Mouse (Mus musculus) small intestine, adult 2 months (tissue): ENCODE data around the gene Pdlim3. TPM values are rescaled to one million over a fixed set of nuclear protein-coding genes. Genes with fewer than 3 reads are reported as not detected.
A peak's percentile ranks its signal among the peaks of the same experiment; 100 is the strongest.

ENCODE experiments used
- H3K27ac ChIP-seq: fragments of 200-500 bp; 2 replicates; pipeline ENCODE4 v1.5.1; 2012; ENCODE audit warnings: low read depth, low read length, control low read depth, inconsistent platforms; ENCODE audit not compliant: insufficient read depth
- H3K27me3 ChIP-seq: fragments of 200-500 bp; 2 replicates; pipeline ENCODE4 v1.6.1; 2012; ENCODE audit warnings: mild to moderate bottlenecking, moderate library complexity, low read length, inconsistent platforms; ENCODE audit not compliant: control insufficient read depth, insufficient read depth
- H3K36me3 ChIP-seq: fragments of 200-500 bp; 2 replicates; pipeline ENCODE4 v1.6.1; 2012; ENCODE audit warnings: mild to moderate bottlenecking, low read length, control low read depth, inconsistent platforms; ENCODE audit not compliant: control insufficient read depth, insufficient read depth
- H3K4me1 ChIP-seq: fragments of 200-500 bp; 2 replicates; pipeline ENCODE4 v1.6.1; 2012; ENCODE audit warnings: low read length, inconsistent platforms, mixed read lengths; ENCODE audit not compliant: control insufficient read depth, insufficient read depth, insufficient read length
- H3K4me3 ChIP-seq: fragments of 200-500 bp; 2 replicates; pipeline ENCODE4 v1.5.1; 2012; ENCODE audit warnings: low read depth, mild to moderate bottlenecking, control low read depth, inconsistent platforms, low read length, moderate library complexity
- CTCF ChIP-seq: fragments of 200-500 bp; IDR thresholded peaks from 2 replicates; pipeline ENCODE4 v1.5.1; 2012; ENCODE audit warnings: low read depth, mild to moderate bottlenecking, control low read depth, inconsistent platforms, low read length, moderate library complexity, mixed read lengths; ENCODE audit not compliant: insufficient replicate concordance, insufficient read length; ENCODE audit errors: extremely low read depth
- POLR2A ChIP-seq: fragments of 200-500 bp; IDR thresholded peaks from 2 replicates; pipeline ENCODE4 v1.6.1; 2012; ENCODE audit warnings: low read depth, mild to moderate bottlenecking, control low read depth, inconsistent platforms, low read length, moderate library complexity
- WGBS: fragments of 180-500 bp; shearing (Covaris S2); methylation state at CpG from one replicate; pipeline ENCODE4 v1.1.7; 2018; 5-methylcytosine and 5-hydroxymethylcytosine counted together
- polyA plus RNA-seq: library from polyadenylated mRNA; depleted of rRNA; stranded (reverse); fragments of >200 nt; gene quantifications from 2 replicates; pipeline ENCODE4 v1.2.3, GENCODE M21; 2012; rRNA removed

Pdlim3 gene
- 52.8 and 59.5 TPM in 2 replicates for polyA plus RNA-seq

GRCm38 (mm10) chr8:45885202-45885685 lies at the start of gene Pdlim3:
Gene Pdlim3 (plus strand): TSS chr8:45885461.
- Histone ChIP-seq H3K27me3 (peaks cover 5% of the 10 kb centered on the region; the same call in 1 of the 2 replicates), H3K4me1 (no peaks in the 10 kb centered on the region; the same call in 1 of the 2 replicates), H3K4me3 (peak within 1 kb of the TSS; percentile 60), H3K27ac (peak within 1 kb of the TSS; percentile 82), H3K36me3 (no peaks in the 10 kb centered on the region)
- 2% methylated on average over 22 of the region's 22 CpGs for WGBS
- TF ChIP-seq CTCF, result no peak
- peak; percentile 51 for TF ChIP-seq POLR2A

GRCm38 (mm10) chr8:45843306-45843705 lies 42.0 kb upstream of the Pdlim3 start:
- no peak for TF ChIP-seq CTCF
- no peak for TF ChIP-seq POLR2A
- H3K4me3 ChIP-seq, result no peak overlapping the region
- H3K27ac ChIP-seq, result no peak overlapping the region
- H3K36me3 ChIP-seq, result no peaks in the 10 kb centered on the region
- no peaks in the 10 kb centered on the region for H3K27me3 ChIP-seq
- no peaks in the 10 kb centered on the region for H3K4me1 ChIP-seq
- WGBS, result 81% methylated on average over 5 of the region's 5 CpGs

- Histone ChIP-seq H3K4me3 (no peak overlapping the region), H3K36me3 (no peaks in the 10 kb centered on the region), H3K4me1 (no peaks in the 10 kb centered on the region), H3K27me3 (no peaks in the 10 kb centered on the region), H3K27ac (peak overlapping the region; percentile 64)
- TF ChIP-seq POLR2A, result no peak
- TF ChIP-seq CTCF, result no peak
- 61% methylated on average over 6 of the region's 6 CpGs for WGBS
Observed at GRCm38 (mm10) chr8:45844097-45844885, 41.0 kb upstream of the Pdlim3 start.

- 53% methylated on average over 14 of the region's 14 CpGs for WGBS
- H3K27me3 ChIP-seq, result no peaks in the 10 kb centered on the region
- TF ChIP-seq POLR2A (no peak), CTCF (no peak)
- H3K4me1 ChIP-seq, result no peaks in the 10 kb centered on the region
- no peak overlapping the region for H3K4me3 ChIP-seq
- H3K27ac ChIP-seq, result peak overlapping the region; percentile 64
- H3K36me3 ChIP-seq, result no peaks in the 10 kb centered on the region
Observed at GRCm38 (mm10) chr8:45844911-45845481, 40.3 kb upstream of the Pdlim3 start.

GRCm38 (mm10) chr8:45845906-45846305 lies 39.4 kb upstream of the Pdlim3 start:
- WGBS, result 78% methylated on average over 4 of the region's 4 CpGs
- Histone ChIP-seq H3K4me1 (no peaks in the 10 kb centered on the region), H3K27ac (peak overlapping the region; percentile 64), H3K36me3 (no peaks in the 10 kb centered on the region), H3K4me3 (no peak overlapping the region), H3K27me3 (no peaks in the 10 kb centered on the region)
- TF ChIP-seq CTCF (no peak), POLR2A (no peak)

- Histone ChIP-seq H3K27me3 (no peaks in the 10 kb centered on the region), H3K36me3 (no peaks in the 10 kb centered on the region), H3K4me1 (peaks cover 5% of the 10 kb centered on the region), H3K27ac (no peak overlapping the region), H3K4me3 (no peak overlapping the region)
- 68% methylated on average over 4 of the region's 4 CpGs for WGBS
- TF ChIP-seq POLR2A, result no peak
- no peak for TF ChIP-seq CTCF
Observed at GRCm38 (mm10) chr8:45855118-45855517, 30.1 kb upstream of the Pdlim3 start.

- H3K27me3 ChIP-seq, result no peaks in the 10 kb centered on the region
- 26% methylated on average over 5 of the region's 5 CpGs for WGBS
- H3K36me3 ChIP-seq, result no peaks in the 10 kb centered on the region
- no peak for TF ChIP-seq CTCF
- no peak for TF ChIP-seq POLR2A
- H3K4me3 ChIP-seq, result no peak overlapping the region
- H3K4me1 ChIP-seq, result peaks cover 5% of the 10 kb centered on the region
- no peak overlapping the region for H3K27ac ChIP-seq
Observed at GRCm38 (mm10) chr8:45857734-45858133, 27.5 kb upstream of the Pdlim3 start.
